Mouse (Mus musculus) limb, embryonic 12.5 days (tissue): ENCODE measurements around the gene Krtap31-2. TPM values are rescaled to one million over a fixed set of nuclear protein-coding genes. Genes with fewer than 3 reads are reported as not detected.

Experiments used
- ATAC-seq: fragments of 200-750 bp; cut with Nextera tagmentation; 2 replicates; pipeline ENCODE4 v1.8.0; 2017; ENCODE audit warnings: low read depth, moderate TSS enrichment; ENCODE audit not compliant: insufficient number of reproducible peaks, insufficient read depth, low FRiP score, low TSS enrichment
- H3K27ac ChIP-seq: fragments of 300-500 bp; sonication (generic); 2 replicates; pipeline ENCODE4 v1.5.1; 2016; ENCODE audit warnings: mild to moderate bottlenecking, moderate library complexity
- H3K27me3 ChIP-seq: fragments of 300-500 bp; sonication (generic); 2 replicates; pipeline ENCODE4 v1.6.1; 2016; ENCODE audit warnings: mild to moderate bottlenecking, moderate library complexity
- H3K36me3 ChIP-seq: fragments of 300-500 bp; sonication (generic); 2 replicates; pipeline ENCODE4 v1.6.1; 2016; ENCODE audit warnings: mild to moderate bottlenecking, moderate library complexity
- H3K4me1 ChIP-seq: fragments of 300-500 bp; sonication (generic); replicated peaks from 2 replicates; pipeline ENCODE4 v1.6.1; 2016
- H3K4me2 ChIP-seq: fragments of 300-500 bp; sonication (generic); 2 replicates; pipeline ENCODE4 v1.6.1; 2016; ENCODE audit warnings: mild to moderate bottlenecking, moderate library complexity
- H3K4me3 ChIP-seq: fragments of 300-500 bp; sonication (generic); replicated peaks from 2 replicates; pipeline ENCODE4 v1.5.1; 2016; ENCODE audit warnings: mild to moderate bottlenecking
- H3K9ac ChIP-seq: fragments of 300-500 bp; sonication (generic); replicated peaks from 2 replicates; pipeline ENCODE4 v1.6.1; 2016; ENCODE audit warnings: mild to moderate bottlenecking, moderate library complexity
- H3K9me3 ChIP-seq: fragments of 300-500 bp; sonication (generic); 2 replicates; pipeline ENCODE4 v1.6.1; 2016; ENCODE audit warnings: mild to moderate bottlenecking, moderate library complexity
- WGBS: fragments of 180-500 bp; shearing (Covaris S2); methylation state at CpG from one replicate; pipeline ENCODE4 v1.1.7; 2016; 5-methylcytosine and 5-hydroxymethylcytosine counted together
- polyA plus RNA-seq: library from polyadenylated mRNA; unstranded; fragments of >200 nt; fragmentation: Nextera tagmentation; extraction: Ambion mirVana; gene quantifications from 2 replicates; pipeline ENCODE4 v1.2.1, GENCODE M21; 2016

Gene Krtap31-2
- polyA plus RNA-seq, 1 experiment from 2014 or later = not detected

GRCm38 (mm10) chr11:99986180-99986647 lies 50.1 kb downstream of the Krtap31-2 start, which contains the start of gene Krtap16-1:
Gene Krtap16-1, minus strand, starts transcription at chr11:99986597.
- Histone ChIP-seq H3K9me3 (no peaks in the 10 kb centered on the region), H3K9ac (no peak within 1 kb of the TSS), H3K4me1 (no peaks in the 10 kb centered on the region), H3K4me2 (no peak within 1 kb of the TSS), H3K27me3 (peaks cover 5% of the 10 kb centered on the region; the same call in 1 of the 2 replicates), H3K36me3 (no peaks in the 10 kb centered on the region), H3K4me3 (no peak within 1 kb of the TSS), H3K27ac (no peak within 1 kb of the TSS)
- no peak for ATAC-seq
- WGBS = 75% methylated on average over 8 of the region's 8 CpGs

Other genes starting within 250 kb of the Krtap31-2 start
- not detected in 2 replicates for gene Gm14190, start 245.6 kb upstream of the Krtap31-2 start, polyA plus RNA-seq
- not detected in 2 replicates for gene Gm14180, start 202.0 kb upstream of the Krtap31-2 start, polyA plus RNA-seq
- gene Gm11595, start 163.4 kb upstream of the Krtap31-2 start, polyA plus RNA-seq = not detected in 2 replicates
- gene Krtap4-8, start 155.6 kb upstream of the Krtap31-2 start, polyA plus RNA-seq = not detected in 2 replicates
- not detected in 2 replicates for gene Krtap4-9, start 151.1 kb upstream of the Krtap31-2 start, polyA plus RNA-seq
- not detected in 2 replicates for gene Gm11596, start 142.8 kb upstream of the Krtap31-2 start, polyA plus RNA-seq
- gene Gm11569, start 137.4 kb upstream of the Krtap31-2 start, polyA plus RNA-seq = not detected in 2 replicates
- not detected in 2 replicates for gene Gm11554, start 131.8 kb upstream of the Krtap31-2 start, polyA plus RNA-seq
- gene Krtap4-13, start 126.4 kb upstream of the Krtap31-2 start, polyA plus RNA-seq = not detected in 2 replicates
- gene Gm11564, start 120.6 kb upstream of the Krtap31-2 start, polyA plus RNA-seq = not detected in 2 replicates
- gene 2300003K06Rik, start 98.2 kb upstream of the Krtap31-2 start, polyA plus RNA-seq = not detected in 2 replicates
- gene Krtap4-16, start 84.7 kb upstream of the Krtap31-2 start, polyA plus RNA-seq = not detected in 2 replicates
- not detected in 2 replicates for gene Gm11568, start 78.4 kb upstream of the Krtap31-2 start, polyA plus RNA-seq
- not detected in 2 replicates for gene Gm11559, start 71.8 kb upstream of the Krtap31-2 start, polyA plus RNA-seq
- gene Krtap9-1, start 62.9 kb upstream of the Krtap31-2 start, polyA plus RNA-seq = not detected in 2 replicates
- not detected in 2 replicates for gene Gm11567, start 57.1 kb upstream of the Krtap31-2 start, polyA plus RNA-seq
- not detected in 2 replicates for gene Krtap31-1, start 28.4 kb upstream of the Krtap31-2 start, polyA plus RNA-seq
- not detected in 2 replicates for gene Gm11565, start 21.5 kb upstream of the Krtap31-2 start, polyA plus RNA-seq
- not detected in 2 replicates for gene Krtap9-5, start 12.2 kb downstream of the Krtap31-2 start, polyA plus RNA-seq
- gene Krtap29-1, start 42.8 kb downstream of the Krtap31-2 start, polyA plus RNA-seq = not detected in 2 replicates
- not detected in 2 replicates for gene Krtap16-1, start 50.3 kb downstream of the Krtap31-2 start, polyA plus RNA-seq
- 1.4 and 1.9 TPM in 2 replicates for gene Krtap17-1, start 57.7 kb downstream of the Krtap31-2 start, polyA plus RNA-seq
- gene Krt33a, start 79.9 kb downstream of the Krtap31-2 start, polyA plus RNA-seq = not detected in 2 replicates
- gene Krt33b, start 93.6 kb downstream of the Krtap31-2 start, polyA plus RNA-seq = 0.18 and 0.27 TPM in 2 replicates
- not detected in 2 replicates for gene Krt34, start 105.3 kb downstream of the Krtap31-2 start, polyA plus RNA-seq
- gene Krt31, start 114.3 kb downstream of the Krtap31-2 start, polyA plus RNA-seq = not detected in 2 replicates
- gene Krt32, start 151.9 kb downstream of the Krtap31-2 start, polyA plus RNA-seq = not detected in 2 replicates
- 0.28 and 0.70 TPM in 2 replicates for gene Krt35, start 159.9 kb downstream of the Krtap31-2 start, polyA plus RNA-seq
- gene Krt36, start 169.3 kb downstream of the Krtap31-2 start, polyA plus RNA-seq = 0.13 and 0.16 TPM in 2 replicates
- not detected in 2 replicates for gene Krt13, start 185.3 kb downstream of the Krtap31-2 start, polyA plus RNA-seq
- gene Krt15, start 199.6 kb downstream of the Krtap31-2 start, polyA plus RNA-seq = 42.4 and 61.2 TPM in 2 replicates
- gene Krt19, start 212.4 kb downstream of the Krtap31-2 start, polyA plus RNA-seq = 8.4 and 8.7 TPM in 2 replicates